Mouse (Mus musculus): ENCODE measurements around the gene Ddx42. TPM values are rescaled to one million over a fixed set of nuclear protein-coding genes. Genes with fewer than 3 reads are reported as not detected.

Gene Ddx42
- polyA plus RNA-seq, 2 experiments: 50.4 to 63.9 TPM

GRCm38 (mm10) chr11:106263963-106264362, 47.2 kb downstream of the Ddx42 start:
- no peak overlapping the region for H3K27ac ChIP-seq (replicated peaks; ENCODE audit: low read depth, low read length)
- H3K9ac ChIP-seq (ENCODE audit: low read depth, low read length, severe bottlenecking): no peak overlapping the region
- H3K4me3 ChIP-seq (replicated peaks; ENCODE audit: low read length): no peak overlapping the region
- H3K4me1 ChIP-seq (ENCODE audit: control insufficient read depth, insufficient read depth, low read length): peaks cover 24% of the 10 kb centered on the region
- TF ChIP-seq POLR2A (IDR thresholded peaks at IDR 0.05; ENCODE audit: borderline replicate concordance, extremely low read depth, insufficient read depth, insufficient read length): no peak
- H3K36me3 ChIP-seq (ENCODE audit: control insufficient read depth, insufficient read depth, low read length): peaks cover 75% of the 10 kb centered on the region
- WGBS: 81% methylated on average over 9 of the region's 9 CpGs
- ATAC-seq (ENCODE audit: low FRiP score, low read depth) (no peak), DNase-seq (ENCODE audit: low spot score) (no peak)
- H3K27me3 ChIP-seq (ENCODE audit: control insufficient read depth, insufficient read depth, low read length): no peaks in the 10 kb centered on the region
- H3K9me3 ChIP-seq (ENCODE audit: control insufficient read depth, low read length): no peaks in the 10 kb centered on the region
- no peak overlapping the region for H3K4me2 ChIP-seq (replicated peaks; ENCODE audit: low read depth, low read length, severe bottlenecking)

- Histone ChIP-seq H3K9me3 (ENCODE audit: control insufficient read depth, low read length) (no peaks in the 10 kb centered on the region), H3K27me3 (ENCODE audit: control insufficient read depth, insufficient read depth, low read length) (no peaks in the 10 kb centered on the region), H3K9ac (ENCODE audit: low read depth, low read length, severe bottlenecking) (no peak overlapping the region), H3K4me1 (ENCODE audit: control insufficient read depth, insufficient read depth, low read length) (peaks cover 32% of the 10 kb centered on the region), H3K36me3 (ENCODE audit: control insufficient read depth, insufficient read depth, low read length) (peaks cover 69% of the 10 kb centered on the region), H3K4me2 (replicated peaks; ENCODE audit: low read depth, low read length, severe bottlenecking) (no peak overlapping the region), H3K27ac (replicated peaks; ENCODE audit: low read depth, low read length) (no peak overlapping the region), H3K4me3 (replicated peaks; ENCODE audit: low read length) (no peak overlapping the region)
- ATAC-seq (ENCODE audit: low FRiP score, low read depth) (no peak), DNase-seq (ENCODE audit: low spot score) (no peak)
- TF ChIP-seq POLR2A (IDR thresholded peaks at IDR 0.05; ENCODE audit: borderline replicate concordance, extremely low read depth, insufficient read depth, insufficient read length): no peak
- WGBS: 90% methylated on average over 15 of the region's 15 CpGs
These were observed 48.3 kb downstream of the Ddx42 start for GRCm38 (mm10) chr11:106264988-106265387.

DNA sequence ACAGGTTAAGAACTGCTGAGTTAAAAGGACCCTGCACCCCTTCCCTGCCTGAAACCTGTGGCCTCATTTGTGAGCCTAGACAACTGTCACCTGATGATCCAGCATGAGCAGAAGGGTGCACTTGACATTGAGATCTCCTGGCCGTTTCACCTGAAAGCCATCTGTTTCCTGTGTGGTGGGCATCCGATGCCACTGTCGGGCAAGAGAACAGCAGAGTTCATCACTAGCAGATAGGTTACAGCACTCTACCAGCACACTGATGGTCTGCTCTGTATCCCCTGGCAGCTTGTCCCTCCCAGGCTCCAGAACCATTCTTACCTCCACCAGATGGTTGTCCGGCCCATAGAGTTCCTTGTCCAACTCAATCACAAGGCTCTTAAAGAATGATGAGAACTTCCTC, 48.8 kb downstream of the Ddx42 start:
- no peak for TF ChIP-seq POLR2A (IDR thresholded peaks at IDR 0.05; ENCODE audit: borderline replicate concordance, extremely low read depth, insufficient read depth, insufficient read length)
- ATAC-seq (ENCODE audit: low FRiP score, low read depth) (no peak), DNase-seq (ENCODE audit: low spot score) (no peak)
- no peaks in the 10 kb centered on the region for H3K9me3 ChIP-seq (ENCODE audit: control insufficient read depth, low read length)
- 88% methylated on average over 4 of the region's 4 CpGs for WGBS
- no peak overlapping the region for H3K4me3 ChIP-seq (replicated peaks; ENCODE audit: low read length)
- no peak overlapping the region for H3K4me2 ChIP-seq (replicated peaks; ENCODE audit: low read depth, low read length, severe bottlenecking)
- H3K27me3 ChIP-seq (ENCODE audit: control insufficient read depth, insufficient read depth, low read length): no peaks in the 10 kb centered on the region
- peaks cover 67% of the 10 kb centered on the region for H3K36me3 ChIP-seq (ENCODE audit: control insufficient read depth, insufficient read depth, low read length)
- H3K9ac ChIP-seq (ENCODE audit: low read depth, low read length, severe bottlenecking): no peak overlapping the region
- no peak overlapping the region for H3K27ac ChIP-seq (replicated peaks; ENCODE audit: low read depth, low read length)
- peaks cover 36% of the 10 kb centered on the region for H3K4me1 ChIP-seq (ENCODE audit: control insufficient read depth, insufficient read depth, low read length)

DNA sequence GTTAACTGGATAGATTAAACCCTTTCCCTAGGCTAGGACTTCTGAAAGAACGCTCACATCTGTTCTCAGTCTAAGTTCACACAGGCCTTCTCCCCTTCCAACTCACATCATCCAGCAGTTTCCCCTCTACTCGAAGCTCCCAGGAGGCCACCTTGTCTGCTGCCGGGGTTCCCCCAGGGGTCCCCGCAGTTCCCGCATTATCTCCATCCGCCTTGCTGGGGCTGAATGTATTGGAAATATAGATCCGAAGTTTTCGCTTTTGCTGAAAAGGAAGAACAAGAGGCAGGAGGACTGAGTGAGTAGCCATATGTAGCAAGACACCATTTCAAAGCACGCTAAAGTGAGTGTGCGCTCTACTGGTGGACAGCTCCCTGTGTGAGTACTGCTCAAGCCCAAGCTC, 49.7 kb downstream of the Ddx42 start:
- Histone ChIP-seq H3K27me3 (ENCODE audit: control insufficient read depth, insufficient read depth, low read length) (no peaks in the 10 kb centered on the region), H3K36me3 (ENCODE audit: control insufficient read depth, insufficient read depth, low read length) (peaks cover 59% of the 10 kb centered on the region), H3K4me1 (ENCODE audit: control insufficient read depth, insufficient read depth, low read length) (peaks cover 44% of the 10 kb centered on the region), H3K27ac (replicated peaks; ENCODE audit: low read depth, low read length) (no peak overlapping the region), H3K9me3 (ENCODE audit: control insufficient read depth, low read length) (no peaks in the 10 kb centered on the region), H3K4me3 (replicated peaks; ENCODE audit: low read length) (0 out of 2 replicates have a peak overlapping the region, but pooled peaks have one; percentile 25), H3K4me2 (replicated peaks; ENCODE audit: low read depth, low read length, severe bottlenecking) (peak overlapping the region; percentile 42; the same call in 1 of the 2 replicates), H3K9ac (ENCODE audit: low read depth, low read length, severe bottlenecking) (no peak overlapping the region)
- 88% methylated on average over 10 of the region's 10 CpGs for WGBS
- DNase-seq (ENCODE audit: low spot score) (no peak), ATAC-seq (ENCODE audit: low FRiP score, low read depth) (no peak)
- no peak for TF ChIP-seq POLR2A (IDR thresholded peaks at IDR 0.05; ENCODE audit: borderline replicate concordance, extremely low read depth, insufficient read depth, insufficient read length)

- Histone ChIP-seq H3K27me3 (ENCODE audit: control insufficient read depth, insufficient read depth, low read length) (no peaks in the 10 kb centered on the region), H3K36me3 (ENCODE audit: control insufficient read depth, insufficient read depth, low read length) (peaks cover 49% of the 10 kb centered on the region), H3K9me3 (ENCODE audit: control insufficient read depth, low read length) (no peaks in the 10 kb centered on the region), H3K4me3 (replicated peaks; ENCODE audit: low read length) (peak overlapping the region; percentile 25), H3K4me2 (replicated peaks; ENCODE audit: low read depth, low read length, severe bottlenecking) (peak overlapping the region; percentile 42), H3K27ac (replicated peaks; ENCODE audit: low read depth, low read length) (peak overlapping the region; percentile 72), H3K4me1 (ENCODE audit: control insufficient read depth, insufficient read depth, low read length) (peaks cover 44% of the 10 kb centered on the region), H3K9ac (ENCODE audit: low read depth, low read length, severe bottlenecking) (peak overlapping the region; percentile 34; the same call in 1 of the 2 replicates)
- TF ChIP-seq POLR2A (IDR thresholded peaks at IDR 0.05; ENCODE audit: borderline replicate concordance, extremely low read depth, insufficient read depth, insufficient read length): no peak
- DNase-seq (ENCODE audit: low spot score) (peak; percentile 54), ATAC-seq (ENCODE audit: low FRiP score, low read depth) (0 out of 2 replicates have a peak, but pooled peaks have one; percentile 10)
- 27% methylated on average over 14 of the region's 15 CpGs for WGBS
These were observed 50.7 kb downstream of the Ddx42 start for GRCm38 (mm10) chr11:106267311-106267852.
